Mouse (Mus musculus) embryonic facial prominence, embryonic 14.5 days (tissue): ENCODE results near the gene Ush2a. TPM values are rescaled to one million over a fixed set of nuclear protein-coding genes. Genes with fewer than 3 reads are reported as not detected.

Source experiments
- ATAC-seq: fragments of 200-750 bp; cut with Nextera tagmentation; 2 replicates; pipeline ENCODE4 v1.8.0; 2017; ENCODE audit warnings: low read depth, moderate number of reproducible peaks, moderate TSS enrichment
- DNase-seq: peaks from one replicate; pipeline ENCODE4 v3.0.0-alpha.2; 2015; ENCODE audit warnings: low spot score
- H3K27ac ChIP-seq: fragments of 300-500 bp; sonication (generic); replicated peaks from 2 replicates; pipeline ENCODE4 v1.5.1; 2014; ENCODE audit warnings: low read depth, mild to moderate bottlenecking, low read length, moderate library complexity
- H3K27me3 ChIP-seq: fragments of 300-500 bp; sonication (generic); replicated peaks from 2 replicates; pipeline ENCODE4 v1.6.1; 2014; ENCODE audit warnings: low read length; ENCODE audit not compliant: control insufficient read depth, insufficient read depth
- H3K36me3 ChIP-seq: fragments of 300-500 bp; sonication (generic); 2 replicates; pipeline ENCODE4 v1.6.1; 2014; ENCODE audit warnings: low read length, mixed read lengths; ENCODE audit not compliant: control insufficient read depth, insufficient read depth
- H3K4me1 ChIP-seq: fragments of 300-500 bp; sonication (generic); 2 replicates; pipeline ENCODE4 v1.6.1; 2014; ENCODE audit warnings: antibody characterized with exemption, low read length; ENCODE audit not compliant: control insufficient read depth, insufficient read depth
- H3K4me2 ChIP-seq: fragments of 300-500 bp; sonication (generic); 2 replicates; pipeline ENCODE4 v1.6.1; 2014; ENCODE audit warnings: low read depth, mild to moderate bottlenecking, low read length, moderate library complexity, mixed read lengths
- H3K4me3 ChIP-seq: fragments of 300-500 bp; sonication (generic); 2 replicates; pipeline ENCODE4 v1.5.1; 2014; ENCODE audit warnings: low read depth, mild to moderate bottlenecking, low read length
- H3K9ac ChIP-seq: fragments of 300-500 bp; sonication (generic); 2 replicates; pipeline ENCODE4 v1.6.1; 2014; ENCODE audit warnings: low read depth, mild to moderate bottlenecking, low read length, moderate library complexity, mixed read lengths
- H3K9me3 ChIP-seq: fragments of 300-500 bp; sonication (generic); 2 replicates; pipeline ENCODE4 v1.6.1; 2016; ENCODE audit warnings: low read length; ENCODE audit not compliant: control insufficient read depth
- WGBS: fragments of 180-500 bp; shearing (Covaris S2); extraction: QIAGEN DNeasy Blood & Tissue Kit; methylation state at CpG from one replicate; pipeline ENCODE4 v1.1.7; 2014; 5-methylcytosine and 5-hydroxymethylcytosine counted together
- polyA plus RNA-seq: library from polyadenylated mRNA; unstranded; fragments of >200 nt; fragmentation: Nextera tagmentation; extraction: Ambion mirVana; gene quantifications from 2 replicates; pipeline ENCODE4 v1.2.1, GENCODE M21; 2014

The Ush2a gene
- polyA plus RNA-seq, 1 experiment from 2014 or later: 0.25 TPM

- H3K4me1 ChIP-seq: no peaks in the 10 kb centered on the region
- H3K9ac ChIP-seq: no peak overlapping the region
- no peak overlapping the region for H3K4me3 ChIP-seq
- WGBS: 45% methylated on average over 4 of the region's 4 CpGs
- H3K9me3 ChIP-seq: no peaks in the 10 kb centered on the region
- no peaks in the 10 kb centered on the region for H3K36me3 ChIP-seq
- H3K27me3 ChIP-seq: no peaks in the 10 kb centered on the region
- no peak overlapping the region for H3K27ac ChIP-seq
- no peak for DNase-seq
- no peak overlapping the region for H3K4me2 ChIP-seq
- ATAC-seq: no peak
Measured at GRCm38 (mm10) chr1:188896906-188897551, 635.2 kb downstream of the Ush2a start.

- peak; percentile 79 for DNase-seq
- WGBS: 28% methylated on average over 10 of the region's 10 CpGs
- no peak overlapping the region for H3K27ac ChIP-seq
- H3K9ac ChIP-seq: no peak overlapping the region
- no peaks in the 10 kb centered on the region for H3K36me3 ChIP-seq
- no peak overlapping the region for H3K4me3 ChIP-seq
- no peak overlapping the region for H3K4me2 ChIP-seq
- peaks cover 3% of the 10 kb centered on the region; the same call in 1 of the 2 replicates for H3K4me1 ChIP-seq
- ATAC-seq: 0 out of 2 replicates have a peak, but pooled peaks have one; percentile 41
- H3K27me3 ChIP-seq: no peaks in the 10 kb centered on the region
- H3K9me3 ChIP-seq: no peaks in the 10 kb centered on the region
Measured at GRCm38 (mm10) chr1:188904091-188904490, 642.3 kb downstream of the Ush2a start.

GRCm38 (mm10) chr1:188906175-188906574, 644.4 kb downstream of the Ush2a start:
- no peak for DNase-seq
- Histone ChIP-seq H3K9ac (no peak overlapping the region), H3K9me3 (no peaks in the 10 kb centered on the region), H3K4me2 (no peak overlapping the region), H3K4me3 (no peak overlapping the region), H3K27ac (no peak overlapping the region), H3K4me1 (peaks cover 3% of the 10 kb centered on the region; the same call in 1 of the 2 replicates), H3K36me3 (no peaks in the 10 kb centered on the region), H3K27me3 (no peaks in the 10 kb centered on the region)
- 85% methylated on average over 7 of the region's 7 CpGs for WGBS
- ATAC-seq: no peak

- Histone ChIP-seq H3K4me2 (no peak overlapping the region), H3K4me1 (no peaks in the 10 kb centered on the region), H3K36me3 (no peaks in the 10 kb centered on the region), H3K4me3 (no peak overlapping the region), H3K27me3 (no peaks in the 10 kb centered on the region), H3K9ac (no peak overlapping the region), H3K9me3 (no peaks in the 10 kb centered on the region), H3K27ac (no peak overlapping the region)
- DNase-seq: no peak
- ATAC-seq: no peak
- 82% methylated on average over 11 of the region's 11 CpGs for WGBS
Measured at GRCm38 (mm10) chr1:188910656-188911055, 648.8 kb downstream of the Ush2a start.

GRCm38 (mm10) chr1:188919946-188920345, 658.1 kb downstream of the Ush2a start:
- Histone ChIP-seq H3K9me3 (0 out of 2 replicates have a peak, but pooled peaks cover 3% of the 10 kb centered on the region), H3K4me1 (no peaks in the 10 kb centered on the region), H3K9ac (no peak overlapping the region), H3K4me2 (no peak overlapping the region), H3K4me3 (no peak overlapping the region), H3K27me3 (no peaks in the 10 kb centered on the region), H3K36me3 (no peaks in the 10 kb centered on the region), H3K27ac (no peak overlapping the region)
- 0 out of 2 replicates have a peak, but pooled peaks have one; percentile 12 for ATAC-seq
- DNase-seq: peak; percentile 57
- 23% methylated on average over 1 of the region's 1 CpGs for WGBS

- Histone ChIP-seq H3K36me3 (no peaks in the 10 kb centered on the region), H3K4me2 (no peak overlapping the region), H3K27ac (no peak overlapping the region), H3K9me3 (0 out of 2 replicates have a peak, but pooled peaks cover 3% of the 10 kb centered on the region), H3K4me1 (no peaks in the 10 kb centered on the region), H3K9ac (no peak overlapping the region), H3K27me3 (no peaks in the 10 kb centered on the region), H3K4me3 (no peak overlapping the region)
- WGBS: 85% methylated on average over 14 of the region's 14 CpGs
- peak; percentile 21 for DNase-seq
- no peak for ATAC-seq
Measured at GRCm38 (mm10) chr1:188937246-188937780, 675.5 kb downstream of the Ush2a start.

GRCm38 (mm10) chr1:188945326-188945725, 683.5 kb downstream of the Ush2a start:
- no peaks in the 10 kb centered on the region for H3K9me3 ChIP-seq
- DNase-seq (no peak), ATAC-seq (no peak)
- H3K27me3 ChIP-seq: no peaks in the 10 kb centered on the region
- peaks cover 5% of the 10 kb centered on the region; the same call in 1 of the 2 replicates for H3K4me1 ChIP-seq
- H3K36me3 ChIP-seq: no peaks in the 10 kb centered on the region
- H3K9ac ChIP-seq: no peak overlapping the region
- no peak overlapping the region for H3K4me3 ChIP-seq
- no peak overlapping the region for H3K4me2 ChIP-seq
- no peak overlapping the region for H3K27ac ChIP-seq
- WGBS: 37% methylated on average over 8 of the region's 8 CpGs

GRCm38 (mm10) chr1:188946849-188947248, 685.0 kb downstream of the Ush2a start:
- no peak for DNase-seq
- Histone ChIP-seq H3K9me3 (no peaks in the 10 kb centered on the region), H3K4me1 (peaks cover 5% of the 10 kb centered on the region; the same call in 1 of the 2 replicates), H3K9ac (no peak overlapping the region), H3K4me2 (no peak overlapping the region), H3K27me3 (no peaks in the 10 kb centered on the region), H3K36me3 (no peaks in the 10 kb centered on the region), H3K27ac (no peak overlapping the region), H3K4me3 (no peak overlapping the region)
- WGBS: 86% methylated on average over 11 of the region's 11 CpGs
- ATAC-seq: no peak

GRCm38 (mm10) chr1:188947794-188948193, 686.0 kb downstream of the Ush2a start:
- Histone ChIP-seq H3K27me3 (no peaks in the 10 kb centered on the region), H3K9me3 (no peaks in the 10 kb centered on the region), H3K4me1 (peaks cover 5% of the 10 kb centered on the region; the same call in 1 of the 2 replicates), H3K36me3 (no peaks in the 10 kb centered on the region), H3K4me3 (no peak overlapping the region), H3K27ac (no peak overlapping the region), H3K4me2 (no peak overlapping the region), H3K9ac (no peak overlapping the region)
- 69% methylated on average over 5 of the region's 5 CpGs for WGBS
- ATAC-seq (no peak), DNase-seq (no peak)
